Mouse (Mus musculus) heart, adult 2 months (tissue): ENCODE measurements at regions not wholly inside any gene's neighbourhood (a gene's known extent, or its start where the extent isn't known, plus 50 kb on each side); places are given as distances from the start of the nearest gene placed in this dataset.
A peak's percentile ranks its signal among the peaks of the same experiment; 100 is the strongest.
"Not testable (repeated sequence)": the region's sequence is repeated elsewhere in the genome, so short reads cannot be mapped to it uniquely, and the experiment has no call there.

Source experiments
- DNase-seq, 2 experiments: peaks; one replicate each; pipeline ENCODE4 v3.0.0; 2021
- H3K27ac ChIP-seq: fragments of 200-600 bp; 2 replicates; pipeline ENCODE4 v1.8.1; 2022
- H3K27me3 ChIP-seq: fragments of 200-500 bp; 2 replicates; pipeline ENCODE4 v1.6.1; 2012; ENCODE audit warnings: mild to moderate bottlenecking, low read length, inconsistent platforms, mixed read lengths; ENCODE audit not compliant: control insufficient read depth, insufficient read depth
- H3K36me3 ChIP-seq: fragments of 200-500 bp; 2 replicates; pipeline ENCODE4 v1.6.1; 2012; ENCODE audit warnings: low read length, inconsistent platforms; ENCODE audit not compliant: control insufficient read depth, insufficient read depth
- H3K4me1 ChIP-seq: fragments of 200-500 bp; 2 replicates; pipeline ENCODE4 v1.6.1; 2011; ENCODE audit warnings: low read length; ENCODE audit not compliant: control insufficient read depth, insufficient read depth
- H3K4me3 ChIP-seq: fragments of 200-600 bp; 2 replicates; pipeline ENCODE4 v1.8.1; 2022
- H3K79me2 ChIP-seq: fragments of 200-500 bp; replicated peaks from 2 replicates; pipeline ENCODE4 v1.6.1; 2012; ENCODE audit warnings: mild to moderate bottlenecking, inconsistent platforms, low read length, moderate library complexity, mixed read lengths; ENCODE audit not compliant: control insufficient read depth, insufficient read depth
- H3K9ac ChIP-seq: fragments of 200-500 bp; 2 replicates; pipeline ENCODE4 v1.6.1; 2012; ENCODE audit warnings: low read depth, mild to moderate bottlenecking, control low read depth, inconsistent platforms, low read length, mixed read lengths
- CTCF ChIP-seq: fragments of 200-600 bp; IDR thresholded peaks from 2 replicates; pipeline ENCODE4 v1.8.1; 2022; ENCODE audit warnings: antibody characterized with exemption, mild to moderate bottlenecking, moderate library complexity
- EP300 ChIP-seq: fragments of 200-500 bp; IDR thresholded peaks from 2 replicates; pipeline ENCODE4 v1.6.1; 2011; ENCODE audit warnings: low read depth, low read length, control low read depth; ENCODE audit not compliant: insufficient read depth
- POLR2A ChIP-seq: fragments of 200-500 bp; IDR thresholded peaks from 2 replicates; pipeline ENCODE4 v1.6.1; 2011; ENCODE audit warnings: mild to moderate bottlenecking, low read depth, low read length, control low read depth; ENCODE audit not compliant: insufficient read depth
- WGBS: fragments of 180-500 bp; shearing (Covaris S2); methylation state at CpG from one replicate; pipeline ENCODE4 v1.1.7; 2018; 5-methylcytosine and 5-hydroxymethylcytosine counted together
- intact Hi-C: fragments of 180-260 bp; cut with DNase I; formaldehyde crosslinking; loops from one replicate; pipeline ENCODE4 v1.15.1; 2025

DNA sequence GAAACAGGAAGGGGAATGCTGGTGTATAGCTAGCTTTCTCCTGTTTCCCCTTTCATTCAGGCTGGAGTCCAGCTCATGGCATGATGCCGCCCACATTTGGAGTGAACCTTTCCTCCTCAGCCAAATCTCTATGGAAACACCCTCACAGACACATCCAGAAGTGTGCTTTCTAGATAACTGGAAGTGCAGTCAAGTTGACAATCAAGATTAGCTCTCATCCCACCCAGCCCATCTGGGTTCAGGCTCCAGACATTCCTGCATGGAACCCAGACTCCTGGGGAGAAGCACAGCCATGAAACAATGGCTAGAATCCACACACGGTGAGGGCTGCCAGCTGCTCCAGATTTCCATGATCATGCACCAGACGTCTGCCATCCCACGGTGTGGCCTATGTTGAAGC is 85.5 kb upstream of the Klf13 start:
- TF ChIP-seq CTCF (no peak), POLR2A (no peak), EP300 (no peak)
- H3K27ac ChIP-seq: no peak overlapping the region

DNA sequence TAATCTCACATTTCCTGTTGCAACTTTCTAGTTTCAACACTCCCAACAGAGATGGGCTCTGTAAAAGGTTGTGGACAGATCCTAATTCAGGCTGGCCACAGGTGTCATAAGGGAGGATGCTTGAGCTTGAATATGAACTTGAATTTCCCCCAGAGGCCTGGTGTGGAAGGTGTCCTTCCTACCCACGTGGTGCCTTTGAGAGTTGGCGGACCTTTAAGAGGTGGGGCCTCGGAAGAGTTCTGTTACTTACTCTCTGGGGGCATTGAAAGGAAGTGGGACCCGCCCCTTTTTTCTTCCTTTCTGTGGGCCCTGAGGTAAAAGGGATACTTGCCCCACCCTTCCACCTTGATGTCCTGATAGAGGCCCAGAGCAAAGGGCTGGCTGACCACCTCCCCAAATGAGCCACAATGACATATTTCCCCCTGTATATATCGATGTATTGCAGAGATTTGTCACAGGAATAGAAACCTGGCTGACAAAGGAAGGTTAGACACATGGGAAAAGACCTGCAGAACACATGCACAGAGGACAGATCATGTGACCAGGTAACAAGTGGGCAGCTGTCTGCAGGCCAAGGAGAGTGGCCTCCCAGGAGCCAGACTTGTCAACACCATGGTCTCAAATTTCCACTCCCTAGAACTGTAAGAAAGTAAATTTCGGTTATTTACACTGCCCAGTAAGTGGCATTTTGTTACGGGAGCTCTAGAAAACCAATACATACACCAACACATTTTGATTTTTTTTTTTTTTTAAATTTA is 84.2 kb upstream of the Klf13 start:
- H3K4me1 ChIP-seq: peaks cover 2% of the 10 kb centered on the region; the same call in 1 of the 2 replicates
- WGBS: 57% methylated on average over 7 of the region's 7 CpGs
- no peak overlapping the region for H3K27ac ChIP-seq
- H3K36me3 ChIP-seq: no peaks in the 10 kb centered on the region
- H3K27me3 ChIP-seq: no peaks in the 10 kb centered on the region
- no peaks in the 10 kb centered on the region for H3K79me2 ChIP-seq
- intact Hi-C loops: no loop called here
- H3K4me3 ChIP-seq: no peak overlapping the region
- DNase-seq: no peak
- H3K9ac ChIP-seq: no peak overlapping the region
- TF ChIP-seq EP300 (no peak), POLR2A (no peak), CTCF (no peak)

More for the DNA sequence above, 85.5 kb upstream of the Klf13 start:
- Histone ChIP-seq H3K36me3 (no peaks in the 10 kb centered on the region), H3K4me1 (peaks cover 2% of the 10 kb centered on the region; the same call in 1 of the 2 replicates), H3K79me2 (no peaks in the 10 kb centered on the region), H3K27me3 (no peaks in the 10 kb centered on the region), H3K4me3 (no peak overlapping the region), H3K9ac (no peak overlapping the region)
- WGBS: 28% methylated on average over 4 of the region's 4 CpGs
- peak in 1 of 2 experiments; percentile 34 for DNase-seq
- intact Hi-C loops: no loop called here

DNA sequence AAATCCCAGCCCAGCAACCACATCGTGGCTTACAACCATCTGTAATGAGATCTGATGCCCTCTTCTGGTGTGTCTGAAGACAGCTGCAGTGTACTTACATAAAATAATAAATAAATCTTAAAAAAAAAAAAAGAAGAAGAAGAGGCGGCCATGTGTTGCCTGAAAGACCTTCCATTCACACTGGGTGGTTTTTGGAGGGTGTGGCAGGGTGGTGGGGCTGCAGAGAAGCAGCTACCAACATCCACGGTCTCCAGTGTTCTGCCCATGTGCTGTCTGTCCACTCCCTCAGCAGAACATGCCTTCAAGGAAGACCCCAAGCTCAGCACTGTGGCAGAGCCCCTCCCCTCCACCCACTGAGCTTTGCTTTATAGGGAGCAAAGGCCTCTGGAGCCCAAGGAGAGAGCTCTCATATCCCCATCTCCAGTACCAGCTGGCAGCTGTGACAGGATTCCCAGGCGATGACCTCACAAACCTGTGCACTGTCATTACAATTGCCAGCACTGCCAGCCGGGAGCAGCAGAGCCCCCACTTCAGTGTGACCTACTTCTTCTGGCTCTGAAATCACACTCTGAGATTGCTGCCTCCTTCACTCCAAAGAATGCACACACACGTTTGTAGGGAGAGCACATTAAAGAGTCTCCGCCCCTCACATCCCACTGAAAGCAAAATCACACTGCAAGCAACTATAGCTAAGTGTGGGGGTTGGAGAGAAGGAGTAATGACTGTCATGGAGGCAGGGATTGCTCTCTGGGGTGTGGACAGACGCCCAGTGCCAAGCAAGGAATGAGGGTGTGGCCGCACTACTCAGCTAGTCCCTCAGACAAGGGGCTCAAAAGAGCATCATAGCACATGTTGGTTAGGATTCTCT is 82.8 kb upstream of the Klf13 start:
- Histone ChIP-seq H3K27me3 (no peaks in the 10 kb centered on the region), H3K4me1 (peaks cover 2% of the 10 kb centered on the region; the same call in 1 of the 2 replicates), H3K79me2 (no peaks in the 10 kb centered on the region), H3K27ac (no peak overlapping the region), H3K36me3 (no peaks in the 10 kb centered on the region), H3K4me3 (no peak overlapping the region), H3K9ac (no peak overlapping the region)
- WGBS: 58% methylated on average over 9 of the region's 9 CpGs
- DNase-seq: peak in 1 of 2 experiments; percentile 64
- intact Hi-C loops: no loop called here
- TF ChIP-seq POLR2A: no peak
- TF ChIP-seq CTCF: no peak
- TF ChIP-seq EP300: no peak

DNA sequence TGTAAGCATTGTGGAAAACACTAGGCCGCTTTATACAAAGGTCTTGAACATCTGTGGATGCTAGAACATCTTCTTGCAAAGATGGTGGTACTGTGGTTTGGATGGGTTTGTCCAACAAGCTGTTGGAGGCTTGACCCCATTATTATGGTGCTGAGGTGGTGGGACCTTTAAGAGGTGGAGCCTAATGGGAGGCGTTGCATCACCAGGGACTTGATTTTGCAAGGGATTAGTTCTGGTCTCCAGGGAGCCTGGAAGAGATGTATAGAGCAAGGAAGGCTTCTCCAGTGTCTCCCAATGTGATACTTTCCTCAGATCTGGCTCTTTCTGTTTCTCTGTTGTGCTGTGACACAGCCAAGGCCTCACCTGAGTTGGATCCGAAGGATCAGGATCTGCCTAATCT is 79.4 kb upstream of the Klf13 start:
- no peaks in the 10 kb centered on the region for H3K27me3 ChIP-seq

DNA sequence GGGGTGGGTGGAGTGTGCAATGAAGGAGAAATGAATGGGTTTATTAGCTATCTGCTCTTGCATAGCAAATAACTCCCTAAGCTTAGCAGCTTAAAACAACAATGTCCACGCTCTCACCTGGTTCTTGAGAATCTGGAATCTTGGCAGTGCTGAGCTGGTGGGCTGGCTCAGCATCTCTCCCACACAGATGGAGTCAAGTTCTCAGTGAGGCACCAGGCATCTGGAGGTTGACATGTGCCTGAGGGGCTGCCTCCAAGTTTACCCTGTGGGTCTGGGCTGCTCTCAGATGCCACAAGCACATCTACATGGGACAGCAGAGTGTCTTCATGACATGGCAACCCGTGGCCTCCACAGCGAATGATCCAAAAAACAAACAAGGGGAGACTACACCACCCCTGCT is 78.2 kb upstream of the Klf13 start:
- WGBS: 86% methylated on average over 3 of the region's 3 CpGs
- Histone ChIP-seq H3K27ac (no peak overlapping the region), H3K36me3 (no peaks in the 10 kb centered on the region), H3K4me3 (no peak overlapping the region), H3K9ac (no peak overlapping the region), H3K27me3 (no peaks in the 10 kb centered on the region), H3K79me2 (no peaks in the 10 kb centered on the region), H3K4me1 (no peaks in the 10 kb centered on the region; the same call in 1 of the 2 replicates)
- TF ChIP-seq CTCF (no peak), POLR2A (no peak), EP300 (no peak)
- DNase-seq: no peak
- intact Hi-C loops: no loop called here

More for the DNA sequence above, 79.4 kb upstream of the Klf13 start:
- H3K4me1 ChIP-seq: no peaks in the 10 kb centered on the region; the same call in 1 of the 2 replicates
- H3K4me3 ChIP-seq: no peak overlapping the region
- WGBS: 73% methylated on average over 3 of the region's 3 CpGs
- H3K36me3 ChIP-seq: no peaks in the 10 kb centered on the region
- TF ChIP-seq EP300 (no peak), CTCF (no peak), POLR2A (no peak)
- H3K79me2 ChIP-seq: no peaks in the 10 kb centered on the region
- H3K9ac ChIP-seq: no peak overlapping the region
- DNase-seq: no peak
- intact Hi-C loops: no loop called here
- no peak overlapping the region for H3K27ac ChIP-seq

DNA sequence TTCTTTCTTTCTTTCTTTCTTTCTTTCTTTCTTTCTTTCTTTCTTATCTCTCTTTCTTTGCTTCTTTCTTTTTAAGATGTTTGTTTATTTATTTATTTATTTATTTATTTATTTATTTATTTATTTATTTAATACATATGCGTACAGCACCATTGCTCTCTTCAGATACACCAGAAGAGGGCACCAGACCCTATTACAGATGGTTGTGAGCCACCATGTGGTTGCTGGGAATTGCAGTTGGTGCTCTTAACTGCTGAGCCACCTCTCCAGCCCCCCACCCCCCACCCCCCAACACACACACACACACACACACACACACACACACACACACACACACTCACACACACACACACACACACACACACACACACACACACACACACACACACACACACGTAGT is 76.4 kb upstream of the Klf13 start:
- intact Hi-C loops, H3K9ac ChIP-seq, H3K4me1 ChIP-seq, H3K27me3 ChIP-seq, H3K4me3 ChIP-seq, H3K36me3 ChIP-seq, DNase-seq, H3K79me2 ChIP-seq, H3K27ac ChIP-seq: not testable (repeated sequence)
- WGBS: 86% methylated on average over 2 of the region's 2 CpGs
